Mouse (Mus musculus): Measurements from ENCODE around the gene Med8.

Gene Med8

GRCm38 (mm10) chr4:118416329-118416728 lies 7.2 kb downstream of the Med8 start:
- peak; percentile 43 for DNase-seq

GRCm38 (mm10) chr4:118417112-118417797 lies 8.1 kb downstream of the Med8 start:
- DNase-seq = no peak

- no peak for DNase-seq
These were observed 12.2 kb downstream of the Med8 start for GRCm38 (mm10) chr4:118421384-118421783.

- no peak for DNase-seq
These were observed 15.5 kb downstream of the Med8 start for GRCm38 (mm10) chr4:118424541-118425160.

- DNase-seq = no peak
These were observed 16.2 kb downstream of the Med8 start for GRCm38 (mm10) chr4:118425374-118425773.

- DNase-seq = no peak
These were observed 18.3 kb downstream of the Med8 start for GRCm38 (mm10) chr4:118427415-118427767.

GRCm38 (mm10) chr4:118427768-118428451 lies 18.8 kb downstream of the Med8 start, which contains the start of gene Elovl1:
TSS of gene Elovl1 (plus strand) at chr4:118428093.
- DNase-seq = peak; percentile 81

GRCm38 (mm10) chr4:118428531-118429214 lies 19.5 kb downstream of the Med8 start:
- DNase-seq = no peak

- no peak for DNase-seq
These were observed 20.2 kb downstream of the Med8 start for GRCm38 (mm10) chr4:118429215-118429895.

- DNase-seq = no peak
These were observed 23.2 kb downstream of the Med8 start for GRCm38 (mm10) chr4:118432332-118432731.

GRCm38 (mm10) chr4:118436820-118437603 lies 27.9 kb downstream of the Med8 start, which contains the start of gene Cdc20:
TSS of gene Cdc20 (minus strand) at chr4:118437352.
- peak; percentile 91 for DNase-seq

- DNase-seq = no peak
These were observed 28.7 kb downstream of the Med8 start for GRCm38 (mm10) chr4:118437829-118438253.

- peak; percentile 37 for DNase-seq
These were observed 36.0 kb downstream of the Med8 start for GRCm38 (mm10) chr4:118445088-118445487.

GRCm38 (mm10) chr4:118445781-118446414 lies 36.8 kb downstream of the Med8 start:
- DNase-seq = no peak

GRCm38 (mm10) chr4:118446415-118447153 lies 37.4 kb downstream of the Med8 start:
- DNase-seq = no peak

GRCm38 (mm10) chr4:118457345-118457975 lies 48.3 kb downstream of the Med8 start, which contains the start of gene Mpl:
TSS of gene Mpl (minus strand) at chr4:118457513.
- peak; percentile 44 for DNase-seq

- DNase-seq = peak; percentile 41
These were observed 55.8 kb downstream of the Med8 start for GRCm38 (mm10) chr4:118464956-118465355.
